Mouse (Mus musculus) MEL (cell line): ENCODE measurements around the gene Pglyrp2.

Source experiments
- CHD1 ChIP-seq: IDR thresholded peaks from 2 replicates; pipeline ENCODE4 v1.6.1; 2012; ENCODE audit warnings: low read depth, mild to moderate bottlenecking, inconsistent platforms, low read length, improper control_type of control experiment
- CHD2 ChIP-seq: IDR thresholded peaks from 2 replicates; pipeline ENCODE4 v1.6.1; 2011; ENCODE audit warnings: low read length, improper control_type of control experiment
- CTCF ChIP-seq, 3 experiments: IDR thresholded peaks in 2 of 3; conservative IDR thresholded peaks in 1 of 3; 2 replicates each; pipeline ENCODE4 v1.5.1; 2011 to 2012; ENCODE audit warnings: low read length in 3 of 3, low read depth in 2 of 3, mild to moderate bottlenecking in 2 of 3, improper control_type of control experiment in 1 of 3, inconsistent platforms in 1 of 3, mixed read lengths in 1 of 3, moderate library complexity in 1 of 3; ENCODE audit not compliant: control insufficient read depth in 1 of 3, insufficient read depth in 1 of 3, poor library complexity in 1 of 3, severe bottlenecking in 1 of 3
- MAFK ChIP-seq: IDR thresholded peaks from 2 replicates; pipeline ENCODE4 v1.6.1; 2011; ENCODE audit warnings: low read depth, mild to moderate bottlenecking, low read length, improper control_type of control experiment, borderline replicate concordance
- MAZ ChIP-seq: IDR thresholded peaks from 2 replicates; pipeline ENCODE4 v1.6.1; 2012; ENCODE audit warnings: low read depth, mild to moderate bottlenecking, inconsistent platforms, low read length, improper control_type of control experiment
- NRF1 ChIP-seq: IDR thresholded peaks from 2 replicates; pipeline ENCODE4 v1.6.1; 2014; ENCODE audit warnings: low read depth, mild to moderate bottlenecking, inconsistent platforms, low read length, improper control_type of control experiment, moderate library complexity; ENCODE audit not compliant: poor library complexity, insufficient read depth, severe bottlenecking
- POLR2A ChIP-seq, 2 experiments: IDR thresholded peaks; 2 replicates each; pipeline ENCODE4 v1.6.1; 2011 to 2012; ENCODE audit warnings: low read length in 2 of 2, mild to moderate bottlenecking in 2 of 2, control low read depth in 1 of 2, improper control_type of control experiment in 1 of 2, low read depth in 1 of 2, moderate library complexity in 1 of 2; ENCODE audit not compliant: control insufficient read depth in 1 of 2, insufficient read depth in 1 of 2, poor library complexity in 1 of 2
- TCF12 ChIP-seq: IDR thresholded peaks from 2 replicates; pipeline ENCODE4 v1.6.1; 2014; ENCODE audit warnings: low read depth, mild to moderate bottlenecking, inconsistent platforms, low read length, improper control_type of control experiment, moderate library complexity

GRCm38 (mm10) chr17:32376475-32376874 lies 47.5 kb downstream of the Pglyrp2 start:
- TF ChIP-seq CTCF (IDR thresholded peaks at IDR 0.05 in 2 of 3, conservative IDR thresholded peaks at IDR 0.05 in 1 of 3; ENCODE audit: control insufficient read depth in 1 of 3, insufficient read depth in 1 of 3, low read depth in 2 of 3, low read length in 3 of 3, poor library complexity in 1 of 3, severe bottlenecking in 1 of 3) (no peak), POLR2A (IDR thresholded peaks at IDR 0.05; ENCODE audit: control insufficient read depth in 1 of 2, insufficient read depth in 1 of 2, low read depth in 1 of 2, low read length in 2 of 2, poor library complexity in 1 of 2) (no peak), MAZ (no peak), MAFK (no peak), CHD2 (no peak), TCF12 (no peak), CHD1 (no peak), NRF1 (no peak)
